Mouse (Mus musculus): ENCODE results near the gene Sbno2. TPM values are rescaled to one million over a fixed set of nuclear protein-coding genes. Genes with fewer than 3 reads are reported as not detected.
"Not testable (repeated sequence)": the region's sequence is repeated elsewhere in the genome, so short reads cannot be mapped to it uniquely, and the experiment has no call there.

Sbno2 gene
- total RNA-seq, 1 experiment from 2014 or later, result 73.2 TPM

GRCm38 (mm10) chr10:80056976-80057682 is 48.2 kb downstream of the Sbno2 start:
- DNase-seq, result no peak

- no peak for DNase-seq
These were observed 48.9 kb downstream of the Sbno2 start for GRCm38 (mm10) chr10:80056506-80056905.

- no peak for DNase-seq
These were observed 49.5 kb downstream of the Sbno2 start for GRCm38 (mm10) chr10:80055891-80056290.

- no peak for DNase-seq
These were observed 50.0 kb downstream of the Sbno2 start for GRCm38 (mm10) chr10:80055364-80055763.

GRCm38 (mm10) chr10:80054911-80055310 is 50.5 kb downstream of the Sbno2 start:
- DNase-seq, result not testable (repeated sequence)

GRCm38 (mm10) chr10:80053831-80054815 is 51.2 kb downstream of the Sbno2 start:
- peak; percentile 71 for DNase-seq

GRCm38 (mm10) chr10:80053259-80053780 is 52.1 kb downstream of the Sbno2 start:
- peak; percentile 99 for DNase-seq

GRCm38 (mm10) chr10:80052374-80052764 is 53.0 kb downstream of the Sbno2 start:
- no peak for DNase-seq

GRCm38 (mm10) chr10:80051618-80052373 is 53.6 kb downstream of the Sbno2 start:
- DNase-seq, result peak; percentile 78

- no peak for DNase-seq
These were observed 54.3 kb downstream of the Sbno2 start for GRCm38 (mm10) chr10:80050885-80051617.

GRCm38 (mm10) chr10:80050244-80050643 is 55.1 kb downstream of the Sbno2 start:
- no peak for DNase-seq

GRCm38 (mm10) chr10:80048834-80049233 is 56.5 kb downstream of the Sbno2 start:
- no peak for DNase-seq

GRCm38 (mm10) chr10:80048396-80048795 is 57.0 kb downstream of the Sbno2 start:
- DNase-seq, result no peak

- no peak for DNase-seq
These were observed 58.3 kb downstream of the Sbno2 start, which contains the start of gene Gpx4 for GRCm38 (mm10) chr10:80047041-80047565. Gene Gpx4 (plus strand): TSS chr10:80047166.

- no peak for DNase-seq
These were observed 59.6 kb downstream of the Sbno2 start for GRCm38 (mm10) chr10:80045766-80046165.

- not testable (repeated sequence) for DNase-seq
These were observed 60.0 kb downstream of the Sbno2 start for GRCm38 (mm10) chr10:80045364-80045763.

- no peak for DNase-seq
These were observed 61.3 kb downstream of the Sbno2 start for GRCm38 (mm10) chr10:80044087-80044486.

GRCm38 (mm10) chr10:80041409-80042060 is 63.8 kb downstream of the Sbno2 start:
- DNase-seq, result not testable (repeated sequence)

GRCm38 (mm10) chr10:80039559-80039979 is 65.8 kb downstream of the Sbno2 start, which contains the start of gene Polr2e:
Gene Polr2e (minus strand): TSS chr10:80039795.
- DNase-seq, result peak; percentile 96

- no peak for DNase-seq
These were observed 68.5 kb downstream of the Sbno2 start for GRCm38 (mm10) chr10:80036832-80037231.

All from adrenal gland, postnatal 25 days (tissue).